Mouse (Mus musculus) ES-Bruce4 (cell line): ENCODE data around the gene Hspb9. TPM values are rescaled to one million over a fixed set of nuclear protein-coding genes. Genes with fewer than 3 reads are reported as not detected.

Source experiments
- H3K27ac ChIP-seq: 2 replicates; pipeline ENCODE4 v1.5.1; 2012; ENCODE audit warnings: low read length, inconsistent platforms; ENCODE audit not compliant: insufficient read depth
- H3K27me3 ChIP-seq: 2 replicates; pipeline ENCODE4 v1.6.1; 2012; ENCODE audit warnings: mild to moderate bottlenecking, low read length, inconsistent platforms; ENCODE audit not compliant: control insufficient read depth, poor library complexity, insufficient read depth, severe bottlenecking
- H3K36me3 ChIP-seq: 2 replicates; pipeline ENCODE4 v1.6.1; 2012; ENCODE audit warnings: inconsistent platforms, mild to moderate bottlenecking, low read length, moderate library complexity; ENCODE audit not compliant: control insufficient read depth, poor library complexity, insufficient read depth, severe bottlenecking
- H3K4me1 ChIP-seq: one replicate; pipeline ENCODE4 v1.8.1; 2011; ENCODE audit warnings: low read length; ENCODE audit not compliant: control insufficient read depth, insufficient read depth
- H3K4me3 ChIP-seq: 2 replicates; pipeline ENCODE4 v1.5.1; 2011; ENCODE audit warnings: low read depth, mild to moderate bottlenecking, low read length
- H3K9ac ChIP-seq: 2 replicates; pipeline ENCODE4 v1.6.1; 2012; ENCODE audit warnings: low read depth, mild to moderate bottlenecking, inconsistent platforms; ENCODE audit not compliant: poor library complexity, severe bottlenecking
- H3K9me3 ChIP-seq: replicated peaks from 2 replicates; pipeline ENCODE4 v1.6.1; 2012; ENCODE audit warnings: mild to moderate bottlenecking, low read length, inconsistent platforms; ENCODE audit not compliant: control insufficient read depth, poor library complexity, insufficient read depth, severe bottlenecking
- CTCF ChIP-seq: IDR thresholded peaks from one replicate; pipeline ENCODE4 v1.8.1; 2011; ENCODE audit warnings: low read depth, low read length
- EP300 ChIP-seq: IDR thresholded peaks from 2 replicates; pipeline ENCODE4 v1.6.1; 2011; ENCODE audit warnings: low read depth, low read length; ENCODE audit not compliant: insufficient read depth
- POLR2A ChIP-seq: IDR thresholded peaks from one replicate; pipeline ENCODE4 v1.8.1; 2011; ENCODE audit warnings: low read length; ENCODE audit not compliant: insufficient read depth
- polyA plus RNA-seq: library from polyadenylated mRNA; stranded (reverse); fragments of >200 nt; gene quantifications from 2 replicates; pipeline ENCODE4 v1.2.4, GENCODE M21; 2011; ENCODE audit warnings: low read depth; ENCODE audit not compliant: missing spikeins, insufficient read depth, insufficient read length

The Hspb9 gene
- polyA plus RNA-seq, 1 experiment = not detected

DNA sequence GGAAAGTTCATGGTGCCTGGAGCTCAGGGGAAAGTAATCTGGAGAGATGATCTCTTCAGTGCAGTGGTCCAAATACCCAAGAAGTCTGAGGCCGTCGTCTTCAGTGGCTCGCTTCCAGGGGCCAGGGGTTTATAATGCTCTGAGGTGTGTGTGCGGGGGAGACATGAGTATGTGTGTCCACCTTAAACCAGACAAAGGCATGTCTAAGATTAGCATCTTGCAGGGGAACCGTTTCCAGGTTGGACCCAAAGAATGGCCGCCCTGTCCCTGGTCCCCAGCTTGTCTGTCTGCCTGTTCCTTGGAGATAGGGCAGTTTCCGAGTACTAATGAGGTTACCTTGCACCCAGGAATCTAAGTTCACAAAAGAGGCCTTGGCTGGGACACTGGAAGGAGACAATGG, 49.2 kb downstream of the Hspb9 start, which contains the start of gene Hcrt:
Gene Hcrt (minus strand): TSS at position 101 of the 400 bp plus-strand sequence.
- Histone ChIP-seq H3K4me1 (peaks cover 2% of the 10 kb centered on the region), H3K27ac (no peak within 1 kb of the TSS), H3K27me3 (no peaks in the 10 kb centered on the region), H3K36me3 (no peaks in the 10 kb centered on the region), H3K9me3 (no peaks in the 10 kb centered on the region), H3K9ac (peak within 1 kb of the TSS; percentile 6; the same call in 1 of the 2 replicates), H3K4me3 (peak within 1 kb of the TSS; percentile 61)
- TF ChIP-seq EP300 (no peak), POLR2A (no peak), CTCF (no peak)

Other genes starting within 250 kb of the Hspb9 start
- gene Klhl11, start 241.1 kb upstream of the Hspb9 start, polyA plus RNA-seq = 18.4 and 19.6 TPM in 2 replicates
- 225 and 232 TPM in 2 replicates for gene Acly, start 185.8 kb upstream of the Hspb9 start, polyA plus RNA-seq
- gene Ttc25, start 168.2 kb upstream of the Hspb9 start, polyA plus RNA-seq = 2.5 and 3.4 TPM in 2 replicates
- gene Cnp, start 138.9 kb upstream of the Hspb9 start, polyA plus RNA-seq = 6.9 and 7.5 TPM in 2 replicates
- 29.1 and 30.0 TPM in 2 replicates for gene Nkiras2, start 94.6 kb upstream of the Hspb9 start, polyA plus RNA-seq
- 369 and 376 TPM in 2 replicates for gene Dnajc7, start 93.7 kb upstream of the Hspb9 start, polyA plus RNA-seq
- gene Zfp385c, start 21.4 kb upstream of the Hspb9 start, polyA plus RNA-seq = 1.0 and 1.9 TPM in 2 replicates
- gene Dhx58, start 9.6 kb upstream of the Hspb9 start, polyA plus RNA-seq = 1.5 and 1.8 TPM in 2 replicates
- gene Kat2a, start 1.4 kb upstream of the Hspb9 start, polyA plus RNA-seq = 61.3 and 63.1 TPM in 2 replicates
- 95.2 and 95.3 TPM in 2 replicates for gene Rab5c, start 24.4 kb downstream of the Hspb9 start, polyA plus RNA-seq
- 0.17 and 0.21 TPM in 2 replicates for gene Kcnh4, start 46.1 kb downstream of the Hspb9 start, polyA plus RNA-seq
- gene Hcrt, start 49.1 kb downstream of the Hspb9 start, polyA plus RNA-seq = not detected in 2 replicates
- 5.4 and 5.8 TPM in 2 replicates for gene Ghdc, start 57.1 kb downstream of the Hspb9 start, polyA plus RNA-seq
- gene Stat5b, start 136.9 kb downstream of the Hspb9 start, polyA plus RNA-seq = 7.3 and 7.6 TPM in 2 replicates
- 3.6 and 4.4 TPM in 2 replicates for gene Stat5a, start 145.5 kb downstream of the Hspb9 start, polyA plus RNA-seq
- 31.2 and 39.8 TPM in 2 replicates for gene Stat3, start 225.7 kb downstream of the Hspb9 start, polyA plus RNA-seq